Mouse (Mus musculus) brain, embryonic 14.5 days (tissue): ENCODE data around the gene Nupr1. TPM values are rescaled to one million over a fixed set of nuclear protein-coding genes. Genes with fewer than 3 reads are reported as not detected.

ENCODE experiments used
- DNase-seq: peaks from one replicate; pipeline ENCODE4 v3.0.0-alpha.2; 2011; ENCODE audit warnings: low read depth
- CTCF ChIP-seq: fragments of 200-500 bp; IDR thresholded peaks from 2 replicates; pipeline ENCODE4 v1.5.1; 2012; ENCODE audit warnings: inconsistent platforms, mild to moderate bottlenecking, moderate library complexity, borderline replicate concordance; ENCODE audit not compliant: insufficient read depth, insufficient read length; ENCODE audit errors: extremely low read depth
- POLR2A ChIP-seq: fragments of 200-500 bp; IDR thresholded peaks from 2 replicates; pipeline ENCODE4 v1.6.1; 2012; ENCODE audit warnings: mild to moderate bottlenecking, inconsistent platforms, borderline replicate concordance; ENCODE audit not compliant: poor library complexity, insufficient read depth, insufficient read length, severe bottlenecking; ENCODE audit errors: extremely low read depth
- polyA plus RNA-seq: library from polyadenylated mRNA; depleted of rRNA; stranded (reverse); fragments of >200 nt; gene quantifications from 2 replicates; pipeline ENCODE4 v1.2.3, GENCODE M21; 2012

Nupr1 gene
- polyA plus RNA-seq, 1 experiment, result 3.9 TPM

DNA sequence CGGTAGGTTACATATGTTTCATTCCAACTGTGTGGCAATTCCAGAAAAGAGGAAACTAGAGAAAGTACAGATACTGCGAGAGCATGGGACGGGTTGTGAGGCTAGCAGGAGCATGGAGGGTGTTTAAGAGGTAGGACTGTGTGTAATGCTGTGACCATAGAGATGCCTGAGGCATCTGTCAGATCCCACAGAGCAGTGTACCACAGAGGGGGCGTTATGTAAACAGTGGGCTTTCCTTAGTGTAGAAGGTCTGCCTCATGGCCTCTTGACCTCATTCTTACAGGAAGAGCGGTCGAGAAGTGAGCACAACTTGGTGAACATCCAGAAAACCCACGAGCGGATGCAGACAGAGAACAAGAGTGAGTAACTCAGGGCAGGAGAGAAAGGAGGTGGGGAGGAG lies 33.0 kb upstream of the Nupr1 start:
- DNase-seq, result no peak

DNA sequence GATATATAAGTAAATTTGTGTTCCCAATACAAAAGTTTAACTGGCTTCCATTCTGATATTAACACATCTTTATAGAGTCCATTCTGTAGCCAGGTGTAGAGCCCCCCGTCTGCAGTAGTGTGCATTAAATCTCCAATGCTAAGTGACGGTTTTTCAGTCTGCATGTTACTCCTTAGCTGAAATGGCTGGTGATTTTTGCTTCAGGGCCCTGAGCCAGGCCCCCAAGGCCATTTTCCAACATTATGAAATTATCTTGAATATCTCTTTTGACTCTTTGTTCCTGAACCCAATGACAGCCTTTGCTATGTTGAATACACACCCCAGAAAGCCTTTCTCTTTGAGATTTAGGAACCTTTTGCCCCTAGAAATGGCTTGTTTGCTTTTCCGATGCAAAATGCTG lies 29.1 kb upstream of the Nupr1 start:
- TF ChIP-seq POLR2A (no peak), CTCF (no peak)
- no peak for DNase-seq

More for the DNA sequence above, 33.0 kb upstream of the Nupr1 start:
- TF ChIP-seq POLR2A (no peak), CTCF (no peak)

DNA sequence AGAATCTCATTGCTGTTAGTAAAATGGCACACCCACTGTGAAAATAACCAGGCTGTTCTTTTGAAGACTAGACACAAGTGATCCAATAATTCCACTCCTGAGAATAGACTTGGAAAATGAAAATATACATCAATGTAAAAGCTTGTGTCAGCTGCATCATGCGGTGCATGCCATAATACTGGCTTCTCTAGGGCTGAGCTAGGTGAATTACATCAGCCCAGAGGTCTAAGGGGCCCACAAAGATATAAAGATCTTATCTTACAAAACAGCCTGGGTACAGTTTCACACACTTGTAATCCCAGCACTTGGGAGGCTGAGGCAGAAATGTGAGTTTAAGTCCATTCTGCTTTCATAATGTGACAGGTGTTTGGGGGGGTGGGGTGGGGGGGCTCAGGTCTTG lies 26.9 kb upstream of the Nupr1 start:
- TF ChIP-seq POLR2A, result no peak
- TF ChIP-seq CTCF, result no peak
- no peak for DNase-seq

DNA sequence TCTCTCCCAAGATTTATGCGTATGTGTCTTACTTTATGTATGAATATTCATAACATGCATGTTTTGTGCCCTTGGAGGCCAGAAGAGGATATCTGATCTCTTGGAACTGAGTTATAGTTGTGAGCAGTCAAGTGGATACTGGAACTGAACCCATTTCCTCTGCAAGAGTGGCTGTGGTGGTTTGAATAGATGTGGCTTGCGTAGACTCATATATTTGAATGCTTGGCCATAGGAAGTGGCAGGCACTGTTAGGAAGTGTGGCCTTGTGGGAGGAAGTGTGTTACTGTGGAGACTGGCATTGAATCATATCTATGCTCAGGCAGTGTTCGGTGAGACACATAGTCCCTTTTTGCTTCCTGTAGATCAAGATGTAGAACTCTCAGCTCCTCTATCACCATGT lies 25.0 kb upstream of the Nupr1 start:
- TF ChIP-seq CTCF (no peak), POLR2A (no peak)

DNA sequence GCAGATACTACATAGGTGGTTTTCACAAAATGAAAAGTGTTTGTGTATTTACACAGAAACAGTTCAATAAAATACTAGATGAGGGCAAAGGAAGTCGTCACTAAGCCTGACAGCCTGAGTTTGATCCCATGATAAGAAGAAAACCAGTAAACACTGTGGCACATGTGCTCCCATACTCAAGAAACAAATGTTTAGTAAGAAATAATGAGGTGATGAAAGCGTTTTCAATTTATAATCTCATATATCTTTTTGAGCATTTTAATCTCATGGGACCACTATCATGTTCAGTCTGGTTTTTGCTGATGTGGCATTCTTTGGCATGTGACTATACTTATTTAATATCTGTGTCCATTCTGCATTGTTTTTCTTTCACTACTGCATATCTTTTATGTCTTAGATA lies 23.3 kb upstream of the Nupr1 start:
- TF ChIP-seq POLR2A (no peak), CTCF (no peak)
- DNase-seq, result no peak

More for the DNA sequence above, 25.0 kb upstream of the Nupr1 start:
- no peak for DNase-seq

DNA sequence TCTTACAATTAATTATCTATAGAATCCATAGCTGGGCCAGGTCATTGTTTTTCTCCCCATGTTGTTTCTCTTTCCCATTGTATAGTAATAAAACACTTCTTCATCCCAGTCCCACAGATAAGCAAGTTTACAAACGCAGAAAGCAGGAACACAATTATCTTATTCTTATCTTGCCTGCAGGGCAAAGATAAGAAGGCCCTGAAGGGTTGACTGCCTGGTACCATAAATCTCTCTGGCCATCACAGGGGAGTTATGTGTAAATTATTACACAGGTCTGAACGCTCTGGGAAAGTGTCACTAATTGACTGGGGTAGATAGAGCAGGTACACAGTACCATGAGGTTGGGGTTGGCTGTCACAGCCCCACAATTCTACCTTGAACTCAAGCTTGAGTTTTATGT lies 20.2 kb upstream of the Nupr1 start:
- DNase-seq, result no peak
- TF ChIP-seq CTCF, result no peak
- TF ChIP-seq POLR2A, result no peak

DNA sequence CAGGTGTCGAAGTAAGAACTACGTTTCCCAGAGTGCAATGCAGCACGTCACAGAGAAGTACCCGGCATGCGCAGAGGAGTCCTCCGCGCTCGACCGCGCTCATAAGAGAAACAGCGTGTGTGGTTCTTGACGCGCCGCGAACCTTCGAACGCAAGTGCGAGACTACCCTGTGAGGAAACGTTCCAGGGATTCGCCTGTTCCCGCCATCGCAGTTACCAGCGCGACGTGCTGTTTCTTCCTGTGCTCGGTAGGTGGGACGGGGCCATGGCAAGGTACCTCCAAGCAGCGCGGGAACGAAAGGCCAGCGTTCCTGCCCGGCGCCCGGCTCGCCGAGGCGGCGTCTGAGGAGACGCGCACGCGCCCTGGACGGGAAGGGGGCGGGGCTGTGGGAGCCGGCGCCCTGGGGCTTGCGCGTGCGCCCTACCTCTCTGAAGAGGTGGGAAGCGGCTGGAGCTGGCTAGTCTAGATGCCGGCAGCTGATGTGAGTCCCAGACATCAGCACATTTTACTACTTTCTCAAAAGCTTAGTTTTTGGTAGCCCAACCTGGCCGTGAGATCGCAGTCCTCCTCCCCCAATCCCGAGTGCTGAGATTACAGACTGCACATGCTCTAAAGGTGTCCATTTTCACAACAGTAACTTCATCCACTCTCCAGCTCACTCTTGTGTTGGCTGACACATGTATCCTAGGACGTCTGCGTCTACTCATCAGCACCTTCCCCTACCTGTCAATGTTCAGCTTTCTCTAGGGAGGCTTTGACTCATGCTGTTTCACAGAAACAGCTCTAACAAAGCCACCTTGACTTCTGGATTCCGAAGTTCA lies 18.8 kb upstream of the Nupr1 start, which contains the start of gene Sgf29:
TSS of gene Sgf29 (plus strand) at position 79 of the 821 bp plus-strand sequence.
- DNase-seq, result peak; percentile 98
- TF ChIP-seq POLR2A, result peak; percentile 99
- no peak for TF ChIP-seq CTCF

DNA sequence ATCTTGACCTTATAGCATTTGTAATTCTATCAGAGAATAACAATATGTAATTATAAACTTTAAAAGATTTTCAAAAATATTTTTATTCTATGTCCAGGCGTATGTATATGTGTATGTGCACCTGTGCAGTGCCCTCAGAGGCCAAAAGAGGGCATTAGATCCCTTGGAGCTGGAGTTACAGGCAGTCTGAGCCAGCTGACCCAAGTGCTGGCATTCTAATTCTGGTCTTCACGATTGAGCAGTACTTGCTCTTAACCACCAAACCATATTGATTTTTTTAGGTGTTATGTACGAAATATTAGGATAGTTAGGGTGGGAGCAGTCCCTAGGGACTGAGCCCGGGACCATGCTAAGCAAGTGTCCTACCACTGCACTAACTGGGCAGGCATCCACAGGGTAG lies 17.8 kb upstream of the Nupr1 start:
- TF ChIP-seq CTCF, result no peak
- TF ChIP-seq POLR2A, result no peak
- peak; percentile 15 for DNase-seq

DNA sequence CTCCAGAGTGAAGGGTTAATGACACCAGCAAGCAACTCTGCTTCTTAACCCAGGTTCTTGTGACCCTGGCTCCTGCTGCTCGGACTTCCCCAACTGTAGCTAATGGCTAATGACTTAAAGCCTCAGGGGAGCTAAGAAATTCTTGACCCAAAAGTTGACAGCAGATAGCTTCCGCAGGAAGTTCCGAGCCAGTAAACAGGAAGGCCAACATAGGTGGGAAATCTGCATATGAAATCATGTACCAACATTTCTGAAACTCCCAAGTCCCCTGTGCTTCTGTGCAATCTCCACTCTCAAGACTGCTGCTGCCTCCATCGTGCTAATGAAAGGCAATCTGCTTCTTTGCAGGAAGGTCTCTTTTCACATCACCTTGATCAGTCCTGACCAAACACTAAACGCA lies 15.0 kb upstream of the Nupr1 start:
- TF ChIP-seq POLR2A (no peak), CTCF (no peak)
- DNase-seq, result no peak

DNA sequence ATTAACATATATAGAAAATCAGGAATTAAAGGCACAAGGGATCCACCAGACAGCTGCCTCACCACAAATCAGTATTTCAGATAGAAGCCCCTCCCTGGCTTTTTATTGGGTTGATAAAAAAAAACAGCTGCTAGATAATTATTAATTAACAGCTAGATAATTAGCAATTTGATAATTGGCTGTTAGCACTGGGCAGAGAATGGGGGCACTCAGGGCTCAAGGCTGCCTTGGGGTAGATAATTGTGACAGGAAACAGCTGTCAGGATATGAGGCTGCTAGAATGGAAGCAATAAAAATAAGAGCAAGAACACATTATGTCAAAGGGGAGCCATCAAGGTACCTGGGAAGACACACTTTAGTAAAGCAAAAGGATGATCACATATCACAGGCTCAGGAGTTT lies 14.3 kb upstream of the Nupr1 start:
- peak; percentile 2 for DNase-seq
- no peak for TF ChIP-seq CTCF
- no peak for TF ChIP-seq POLR2A

DNA sequence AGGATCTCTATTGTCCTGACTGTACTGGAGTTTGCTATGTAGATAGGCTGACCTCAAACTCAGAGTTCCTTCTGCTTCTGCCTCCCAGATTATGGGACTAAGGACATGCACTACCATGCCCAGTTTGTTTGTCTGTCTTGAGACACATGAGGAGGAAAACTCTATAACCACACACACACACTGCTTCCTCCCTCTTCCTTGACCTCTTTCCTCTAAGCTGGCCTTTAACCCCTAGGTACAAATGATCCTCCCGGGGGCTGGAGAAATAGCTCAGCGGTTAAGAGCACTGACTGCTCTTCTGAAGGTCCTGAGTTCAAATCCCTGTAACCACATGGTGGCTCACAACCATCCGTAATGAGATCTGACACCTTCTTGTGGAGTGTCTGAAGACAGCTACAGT lies 13.7 kb upstream of the Nupr1 start:
- no peak for TF ChIP-seq CTCF
- no peak for TF ChIP-seq POLR2A
- no peak for DNase-seq

DNA sequence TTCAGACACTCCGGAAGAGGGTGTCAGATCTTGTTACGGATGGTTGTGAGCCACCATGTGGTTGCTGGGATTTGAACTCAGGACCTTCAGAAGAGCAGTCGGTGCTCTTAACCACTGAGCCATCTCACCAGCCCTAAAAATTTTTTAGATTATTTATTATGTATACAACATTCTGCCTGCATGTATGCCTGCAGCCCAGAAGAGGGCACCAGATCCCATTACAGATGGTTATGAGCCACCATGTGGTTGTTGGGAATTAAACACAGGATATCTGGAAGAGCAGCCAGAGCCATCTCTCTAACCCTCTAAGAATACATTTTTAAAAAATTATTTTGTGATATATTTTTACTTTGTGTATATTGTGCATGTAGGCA lies 12.6 kb upstream of the Nupr1 start:
- DNase-seq, result peak; percentile 55
- TF ChIP-seq CTCF, result peak; percentile 39; the same call in 1 of the 2 replicates
